Mouse (Mus musculus) left cerebral cortex, postnatal 14 days (tissue): ENCODE measurements around the gene Manea. TPM values are rescaled to one million over a fixed set of nuclear protein-coding genes. Genes with fewer than 3 reads are reported as not detected.
"Not testable (repeated sequence)": the region's sequence is repeated elsewhere in the genome, so short reads cannot be mapped to it uniquely, and the experiment has no call there.

ENCODE experiments used
- DNase-seq, 2 experiments: peaks; one replicate each; pipeline ENCODE4 v3.0.0; 2021 to 2022; ENCODE audit warnings: low spot score in 2 of 2, mixed read lengths in 1 of 2
- intact Hi-C: fragments of 180-260 bp; cut with DNase I; formaldehyde crosslinking; loops from one replicate; pipeline ENCODE4 v1.15.1; 2025
- long read RNA-seq, 2 experiments: library from polyadenylated mRNA; stranded (forward); transcript quantifications; one replicate each; pipeline ENCODE4 v2.0.0; 2021
- total RNA-seq, 2 experiments: library from RNA; stranded (reverse); gene quantifications; 2 replicates each; pipeline ENCODE4 v1.2.3; 2021

The Manea gene
- 10 to 100 TPM; 24.3 to 32.4 TPM for total RNA-seq
- long read RNA-seq, experiment 1, full-length matches to known transcripts = 23 of 31 reads
- long read RNA-seq, experiment 1, partial matches to known transcripts = 0 of 31 reads
- long read RNA-seq, experiment 1, other reads (novel, unspliced or antisense) = 8 of 31 reads
- long read RNA-seq, experiment 2, full-length matches to known transcripts = 8 of 14 reads
- long read RNA-seq, experiment 2, partial matches to known transcripts = 0 of 14 reads
- long read RNA-seq, experiment 2, other reads (novel, unspliced or antisense) = 6 of 14 reads

- intact Hi-C loops = no loop called here
- peak; percentile 60 to 81 for DNase-seq
Observed at GRCm38 (mm10) chr4:26346443-26347106, at the start of gene Manea. Gene Manea, minus strand, starts transcription at chr4:26346891.

- no peak for DNase-seq
- intact Hi-C loops = no loop called here
Observed at GRCm38 (mm10) chr4:26354616-26355015, 7.9 kb upstream of the Manea start.

GRCm38 (mm10) chr4:26353643-26354231 lies 7.0 kb upstream of the Manea start:
- DNase-seq = no peak
- intact Hi-C loops = no loop called here

GRCm38 (mm10) chr4:26347239-26347638 lies 548 bp upstream of the Manea start:
- intact Hi-C loops = no loop called here

GRCm38 (mm10) chr4:26345741-26346442 lies 799 bp downstream of the Manea start:
- intact Hi-C loops = no loop called here
- DNase-seq = peak; percentile 14 to 16

More at GRCm38 (mm10) chr4:26347239-26347638, 548 bp upstream of the Manea start:
- no peak for DNase-seq

- intact Hi-C loops = no loop called here
- no peak for DNase-seq
Observed at GRCm38 (mm10) chr4:26345080-26345479, 1.6 kb downstream of the Manea start.

- intact Hi-C loops = no loop called here
- DNase-seq = no peak
Observed at GRCm38 (mm10) chr4:26342346-26342745, 4.3 kb downstream of the Manea start.

- no peak for DNase-seq
- intact Hi-C loops = no loop called here
Observed at GRCm38 (mm10) chr4:26338604-26339003, 8.1 kb downstream of the Manea start.

- DNase-seq = no peak
- intact Hi-C loops = no loop called here
Observed at GRCm38 (mm10) chr4:26336563-26336962, 10.1 kb downstream of the Manea start.

- intact Hi-C loops, DNase-seq: not testable (repeated sequence)
Observed at GRCm38 (mm10) chr4:26304731-26305130, 42.0 kb downstream of the Manea start.

GRCm38 (mm10) chr4:26277112-26277716 lies 69.5 kb downstream of the Manea start:
- DNase-seq = no peak
- intact Hi-C loops = no loop called here

- DNase-seq = peak; percentile 18 to 51
- intact Hi-C loops = no loop called here
Observed at GRCm38 (mm10) chr4:26276264-26276663, 70.4 kb downstream of the Manea start.

- DNase-seq = no peak
- intact Hi-C loops = no loop called here
Observed at GRCm38 (mm10) chr4:26275769-26276168, 70.9 kb downstream of the Manea start.
